In genomic region chr19:5060365-5061330, GRCm38 (mm10) we compare ENCODE assay signal across 10 mouse cellular contexts. TPM values are rescaled to one million over a fixed set of nuclear protein-coding genes. Genes with fewer than 3 reads are reported as not detected.
A peak's percentile ranks its signal among the peaks of the same experiment; 100 is the strongest.
DNase-seq lines count a peak whose midpoint lies in the region; ATAC-seq lines count a peak whose summit lies in the region.
"Had no signal": no experiment of that assay in that cellular context is flagged by ENCODE, and none has a peak within 500 bp of the region (broad histone marks: within the 10 kb centered on the region; RNA-seq: fewer than 3 reads in every experiment).

No protein-coding gene starts in this region.

- peak overlapping the region; percentile 32; the same call in 1 of the 2 replicates for H3K9ac ChIP-seq in hindbrain, embryonic 12.5 days
- H3K9ac ChIP-seq in hindbrain, embryonic 14.5 days, result no peak overlapping the region
- H3K9ac ChIP-seq in forebrain, embryonic 16.5 days (replicated peaks; ENCODE audit: low read depth, low read length), result no peak overlapping the region
- H3K9ac ChIP-seq in limb, embryonic 13.5 days, result no peak overlapping the region

- H3K36me3 ChIP-seq in hindbrain, embryonic 12.5 days, result no peaks in the 10 kb centered on the region
- no peaks in the 10 kb centered on the region for H3K36me3 ChIP-seq in hindbrain, embryonic 14.5 days (replicated peaks; ENCODE audit: control insufficient read depth, insufficient read depth)
- H3K36me3 ChIP-seq in forebrain, embryonic 16.5 days (ENCODE audit: control insufficient read depth, insufficient read depth), result no peaks in the 10 kb centered on the region
- H3K36me3 ChIP-seq in limb, embryonic 13.5 days, result no peaks in the 10 kb centered on the region

- no peaks in the 10 kb centered on the region for H3K9me3 ChIP-seq in hindbrain, embryonic 12.5 days (replicated peaks)
- H3K9me3 ChIP-seq in hindbrain, embryonic 14.5 days (ENCODE audit: control insufficient read depth, low read length), result no peaks in the 10 kb centered on the region
- H3K9me3 ChIP-seq in forebrain, embryonic 16.5 days (ENCODE audit: control insufficient read depth, low read length), result no peaks in the 10 kb centered on the region
- no peaks in the 10 kb centered on the region for H3K9me3 ChIP-seq in limb, embryonic 13.5 days

- H3K4me3 ChIP-seq in hindbrain, embryonic 12.5 days, result no peak overlapping the region
- no peak overlapping the region for H3K4me3 ChIP-seq in hindbrain, embryonic 14.5 days (replicated peaks; ENCODE audit: low read length)
- H3K4me3 ChIP-seq in forebrain, embryonic 16.5 days (replicated peaks; ENCODE audit: low read length), result no peak overlapping the region
- no peak overlapping the region for H3K4me3 ChIP-seq in limb, embryonic 13.5 days

- no peak for ATAC-seq in hindbrain, embryonic 12.5 days (ENCODE audit: low FRiP score)
- ATAC-seq in hindbrain, embryonic 14.5 days (ENCODE audit: low FRiP score), result no peak
- ATAC-seq in forebrain, embryonic 16.5 days, result peak; percentile 39; the same call in 1 of the 2 replicates
- ATAC-seq in limb, embryonic 13.5 days (ENCODE audit: low FRiP score, low read depth), result peak; percentile 39; the same call in 1 of the 2 replicates
- no peak for ATAC-seq in granulocyte monocyte progenitor cell, adult 5-6 weeks (replicated peaks; ENCODE audit: poor library complexity, severe bottlenecking)

- H3K27ac ChIP-seq in hindbrain, embryonic 12.5 days, result no peak overlapping the region
- no peak overlapping the region for H3K27ac ChIP-seq in hindbrain, embryonic 14.5 days
- H3K27ac ChIP-seq in forebrain, embryonic 16.5 days (ENCODE audit: low read length), result peak overlapping the region; percentile 44
- H3K27ac ChIP-seq in limb, embryonic 13.5 days, result peak overlapping the region; percentile 44; the same call in 1 of the 2 replicates

- H3K27me3 ChIP-seq in hindbrain, embryonic 12.5 days, result peaks cover 7% of the 10 kb centered on the region; the same call in 1 of the 2 replicates
- no peaks in the 10 kb centered on the region; the same call in 1 of the 2 replicates for H3K27me3 ChIP-seq in hindbrain, embryonic 14.5 days (ENCODE audit: control insufficient read depth, insufficient read depth, low read length)
- no peaks in the 10 kb centered on the region for H3K27me3 ChIP-seq in forebrain, embryonic 16.5 days (replicated peaks; ENCODE audit: control insufficient read depth, insufficient read depth, low read length)
- H3K27me3 ChIP-seq in limb, embryonic 13.5 days, result no peaks in the 10 kb centered on the region

- peaks cover 36% of the 10 kb centered on the region for H3K4me1 ChIP-seq in hindbrain, embryonic 12.5 days
- 0 out of 2 replicates have a peak, but pooled peaks cover 10% of the 10 kb centered on the region for H3K4me1 ChIP-seq in hindbrain, embryonic 14.5 days (replicated peaks; ENCODE audit: control insufficient read depth, insufficient read depth, low read length)
- H3K4me1 ChIP-seq in forebrain, embryonic 16.5 days (replicated peaks; ENCODE audit: control insufficient read depth, insufficient read depth, low read length), result peaks cover 10% of the 10 kb centered on the region
- H3K4me1 ChIP-seq in limb, embryonic 13.5 days, result peaks cover 51% of the 10 kb centered on the region

- DNase-seq in hindbrain, embryonic 14.5 days (ENCODE audit: low spot score), result no peak
- DNase-seq in ES-CJ7 (ENCODE audit: low read depth, low spot score), result peak; percentile 82
- no peak for DNase-seq in cerebellum, adult 9-11 months
- no peak for DNase-seq in thymus, postnatal 14 days
- DNase-seq: cerebellum, postnatal 10 days; thymus, adult 2 months had no signal

- no peak overlapping the region for H3K4me2 ChIP-seq in hindbrain, embryonic 12.5 days (replicated peaks)
- H3K4me2 ChIP-seq in hindbrain, embryonic 14.5 days (replicated peaks), result no peak overlapping the region
- H3K4me2 ChIP-seq in forebrain, embryonic 16.5 days (ENCODE audit: low read length), result no peak overlapping the region
- no peak overlapping the region for H3K4me2 ChIP-seq in limb, embryonic 13.5 days (replicated peaks)

- WGBS in hindbrain, embryonic 12.5 days, result 37% methylated on average over 5 of the region's 5 CpGs
- WGBS in hindbrain, embryonic 14.5 days, result 32% methylated on average over 5 of the region's 5 CpGs
- WGBS in forebrain, embryonic 16.5 days, result 37% methylated on average over 5 of the region's 5 CpGs
- 26% methylated on average over 5 of the region's 5 CpGs for WGBS in limb, embryonic 13.5 days

RNA-seq across cellular contexts. Expression of gene Cd248, which starts 7.2 kb away (rescaled TPM):
- 32.0 and 41.9 TPM in 2 replicates for polyA plus RNA-seq in hindbrain, embryonic 12.5 days (2016; fragmentation: Nextera tagmentation; extraction: Ambion mirVana)
- 23.8 and 26.4 TPM in 2 replicates for polyA plus RNA-seq in hindbrain, embryonic 14.5 days (2014; fragmentation: Nextera tagmentation; extraction: Ambion mirVana)
- 11.9 and 14.3 TPM in 2 replicates for polyA plus RNA-seq in forebrain, embryonic 16.5 days (2015; fragmentation: Nextera tagmentation; extraction: Ambion mirVana)
- polyA plus RNA-seq in limb, embryonic 13.5 days (2015; fragmentation: Nextera tagmentation; extraction: Ambion mirVana), result 58.8 and 64.8 TPM in 2 replicates
- total RNA-seq in granulocyte monocyte progenitor cell, adult 5-6 weeks (2014; fragmentation: Nextera tagmentation), result not detected in 2 replicates
- not detected in 2 replicates for total RNA-seq in granulocyte monocyte progenitor cell, adult 5-6 weeks (2017)

RNA-seq across cellular contexts. Expression of gene Rin1, which starts 10.4 kb away (rescaled TPM):
- 1.4 and 1.6 TPM in 2 replicates for polyA plus RNA-seq in hindbrain, embryonic 12.5 days (2016; fragmentation: Nextera tagmentation; extraction: Ambion mirVana)
- polyA plus RNA-seq in hindbrain, embryonic 14.5 days (2014; fragmentation: Nextera tagmentation; extraction: Ambion mirVana), result 1.1 and 1.4 TPM in 2 replicates
- polyA plus RNA-seq in forebrain, embryonic 16.5 days (2015; fragmentation: Nextera tagmentation; extraction: Ambion mirVana), result 1.3 and 1.9 TPM in 2 replicates
- polyA plus RNA-seq in limb, embryonic 13.5 days (2015; fragmentation: Nextera tagmentation; extraction: Ambion mirVana), result 1.4 and 1.7 TPM in 2 replicates
- not detected in 2 replicates for total RNA-seq in granulocyte monocyte progenitor cell, adult 5-6 weeks (2014; fragmentation: Nextera tagmentation)
- 0.21 and 1.0 TPM in 2 replicates for total RNA-seq in granulocyte monocyte progenitor cell, adult 5-6 weeks (2017)

RNA-seq across cellular contexts. Expression of gene Brms1, which starts 19.5 kb away (rescaled TPM):
- 56.9 and 61.2 TPM in 2 replicates for polyA plus RNA-seq in hindbrain, embryonic 12.5 days (2016; fragmentation: Nextera tagmentation; extraction: Ambion mirVana)
- 28.6 and 29.5 TPM in 2 replicates for polyA plus RNA-seq in hindbrain, embryonic 14.5 days (2014; fragmentation: Nextera tagmentation; extraction: Ambion mirVana)
- polyA plus RNA-seq in forebrain, embryonic 16.5 days (2015; fragmentation: Nextera tagmentation; extraction: Ambion mirVana), result 50.2 and 51.2 TPM in 2 replicates
- 36.7 and 40.5 TPM in 2 replicates for polyA plus RNA-seq in limb, embryonic 13.5 days (2015; fragmentation: Nextera tagmentation; extraction: Ambion mirVana)
- total RNA-seq in granulocyte monocyte progenitor cell, adult 5-6 weeks (2014; fragmentation: Nextera tagmentation), result 32.0 and 35.7 TPM in 2 replicates
- total RNA-seq in granulocyte monocyte progenitor cell, adult 5-6 weeks (2017), result 33.6 and 43.3 TPM in 2 replicates

RNA-seq across cellular contexts. Expression of gene AC124502.3, which starts 22.0 kb away (rescaled TPM):
- 2.5 and 4.0 TPM in 2 replicates for polyA plus RNA-seq in hindbrain, embryonic 12.5 days (2016; fragmentation: Nextera tagmentation; extraction: Ambion mirVana)
- polyA plus RNA-seq in hindbrain, embryonic 14.5 days (2014; fragmentation: Nextera tagmentation; extraction: Ambion mirVana), result 1.4 and 1.9 TPM in 2 replicates
- polyA plus RNA-seq in forebrain, embryonic 16.5 days (2015; fragmentation: Nextera tagmentation; extraction: Ambion mirVana), result 2.1 and 2.9 TPM in 2 replicates
- 3.7 and 4.4 TPM in 2 replicates for polyA plus RNA-seq in limb, embryonic 13.5 days (2015; fragmentation: Nextera tagmentation; extraction: Ambion mirVana)
- 1.3 and 1.4 TPM in 2 replicates for total RNA-seq in granulocyte monocyte progenitor cell, adult 5-6 weeks (2014; fragmentation: Nextera tagmentation)
- total RNA-seq in granulocyte monocyte progenitor cell, adult 5-6 weeks (2017), result 5.4 TPM in 1 of 2 replicates, not detected in the other

RNA-seq across cellular contexts. Expression of gene B4gat1, which starts 22.0 kb away (rescaled TPM):
- 43.8 and 48.7 TPM in 2 replicates for polyA plus RNA-seq in hindbrain, embryonic 12.5 days (2016; fragmentation: Nextera tagmentation; extraction: Ambion mirVana)
- polyA plus RNA-seq in hindbrain, embryonic 14.5 days (2014; fragmentation: Nextera tagmentation; extraction: Ambion mirVana), result 93.7 and 101 TPM in 2 replicates
- 58.2 and 62.5 TPM in 2 replicates for polyA plus RNA-seq in forebrain, embryonic 16.5 days (2015; fragmentation: Nextera tagmentation; extraction: Ambion mirVana)
- polyA plus RNA-seq in limb, embryonic 13.5 days (2015; fragmentation: Nextera tagmentation; extraction: Ambion mirVana), result 47.9 and 52.1 TPM in 2 replicates
- total RNA-seq in granulocyte monocyte progenitor cell, adult 5-6 weeks (2014; fragmentation: Nextera tagmentation), result 4.8 and 6.1 TPM in 2 replicates
- 2.6 and 11.6 TPM in 2 replicates for total RNA-seq in granulocyte monocyte progenitor cell, adult 5-6 weeks (2017)

Comparison
In these comparisons a context has a peak if more than half of its experiments do, and no peak if none do; other contexts are left out.
1. ATAC-seq: peak in forebrain, embryonic 16.5 days (single experiment) and limb, embryonic 13.5 days (single experiment); none in hindbrain, embryonic 12.5 days (single experiment), hindbrain, embryonic 14.5 days (single experiment) and granulocyte monocyte progenitor cell, adult 5-6 weeks (single experiment).
2. H3K27ac ChIP-seq: peak in forebrain, embryonic 16.5 days (single experiment) and limb, embryonic 13.5 days (single experiment); none in hindbrain, embryonic 12.5 days (single experiment) and hindbrain, embryonic 14.5 days (single experiment).